Mouse (Mus musculus): ENCODE results near the gene Olfr683. TPM values are rescaled to one million over a fixed set of nuclear protein-coding genes. Genes with fewer than 3 reads are reported as not detected.
"Not testable (repeated sequence)": the region's sequence is repeated elsewhere in the genome, so short reads cannot be mapped to it uniquely, and the experiment has no call there.

The Olfr683 gene
- not detected in 2 replicates for polyA plus RNA-seq (2015; fragmentation: Nextera tagmentation; extraction: Ambion mirVana)

- ATAC-seq, result no peak
- Histone ChIP-seq H3K4me2 (ENCODE audit: low read depth, low read length) (no peak within 1 kb of the TSS), H3K9me3 (ENCODE audit: control insufficient read depth, low read length) (no peaks in the 10 kb centered on the region), H3K4me1 (ENCODE audit: control insufficient read depth, insufficient read depth, low read length) (no peaks in the 10 kb centered on the region), H3K27ac (ENCODE audit: low read length) (no peak within 1 kb of the TSS), H3K4me3 (ENCODE audit: low read length) (no peak within 1 kb of the TSS), H3K36me3 (ENCODE audit: control insufficient read depth, insufficient read depth, low read length) (no peaks in the 10 kb centered on the region), H3K9ac (ENCODE audit: low read depth, low read length) (no peak within 1 kb of the TSS), H3K27me3 (replicated peaks; ENCODE audit: control insufficient read depth, insufficient read depth, low read length) (no peaks in the 10 kb centered on the region)
- 54% methylated on average over 1 of the region's 1 CpGs for WGBS
Observed at GRCm38 (mm10) chr7:105146912-105147311, at the start of gene Olfr683. Gene Olfr683, minus strand, starts transcription at chr7:105147012.

- WGBS, result 79% methylated on average over 1 of the region's 1 CpGs
- no peak for ATAC-seq
- no peaks in the 10 kb centered on the region for H3K4me1 ChIP-seq (ENCODE audit: control insufficient read depth, insufficient read depth, low read length)
- no peak within 1 kb of the TSS for H3K27ac ChIP-seq (ENCODE audit: low read length)
- no peak within 1 kb of the TSS for H3K9ac ChIP-seq (ENCODE audit: low read depth, low read length)
- no peaks in the 10 kb centered on the region for H3K9me3 ChIP-seq (ENCODE audit: control insufficient read depth, low read length)
- H3K36me3 ChIP-seq (ENCODE audit: control insufficient read depth, insufficient read depth, low read length), result no peaks in the 10 kb centered on the region
- no peaks in the 10 kb centered on the region for H3K27me3 ChIP-seq (replicated peaks; ENCODE audit: control insufficient read depth, insufficient read depth, low read length)
- H3K4me3 ChIP-seq (ENCODE audit: low read length), result no peak within 1 kb of the TSS
- no peak within 1 kb of the TSS for H3K4me2 ChIP-seq (ENCODE audit: low read depth, low read length)
Observed at GRCm38 (mm10) chr7:105185912-105186311, 39.1 kb upstream of the Olfr683 start, which contains the start of gene Olfr685. Gene Olfr685, minus strand, starts transcription at chr7:105186012.

GRCm38 (mm10) chr7:105170773-105171172, 24.0 kb upstream of the Olfr683 start:
- Histone ChIP-seq H3K9me3 (ENCODE audit: control insufficient read depth, low read length) (no peaks in the 10 kb centered on the region), H3K27ac (ENCODE audit: low read length) (no peak overlapping the region), H3K27me3 (replicated peaks; ENCODE audit: control insufficient read depth, insufficient read depth, low read length) (no peaks in the 10 kb centered on the region), H3K4me1 (ENCODE audit: control insufficient read depth, insufficient read depth, low read length) (no peaks in the 10 kb centered on the region), H3K4me2 (ENCODE audit: low read depth, low read length) (no peak overlapping the region), H3K36me3 (ENCODE audit: control insufficient read depth, insufficient read depth, low read length) (no peaks in the 10 kb centered on the region), H3K4me3 (ENCODE audit: low read length) (no peak overlapping the region), H3K9ac (ENCODE audit: low read depth, low read length) (no peak overlapping the region)
- no peak for ATAC-seq
- WGBS, result 51% methylated on average over 4 of the region's 4 CpGs

GRCm38 (mm10) chr7:105163553-105163952, 16.7 kb upstream of the Olfr683 start, which contains the start of gene Olfr684:
Gene Olfr684, minus strand, starts transcription at chr7:105163653.
- no peak for ATAC-seq
- WGBS, result 55% methylated on average over 1 of the region's 1 CpGs
- Histone ChIP-seq H3K27me3 (replicated peaks; ENCODE audit: control insufficient read depth, insufficient read depth, low read length) (no peaks in the 10 kb centered on the region), H3K4me1 (ENCODE audit: control insufficient read depth, insufficient read depth, low read length) (no peaks in the 10 kb centered on the region), H3K9me3 (ENCODE audit: control insufficient read depth, low read length) (no peaks in the 10 kb centered on the region), H3K27ac (ENCODE audit: low read length) (no peak within 1 kb of the TSS), H3K4me2 (ENCODE audit: low read depth, low read length) (no peak within 1 kb of the TSS), H3K9ac (ENCODE audit: low read depth, low read length) (no peak within 1 kb of the TSS), H3K4me3 (ENCODE audit: low read length) (no peak within 1 kb of the TSS), H3K36me3 (ENCODE audit: control insufficient read depth, insufficient read depth, low read length) (no peaks in the 10 kb centered on the region)

GRCm38 (mm10) chr7:105141275-105141674, 5.5 kb downstream of the Olfr683 start:
- Histone ChIP-seq H3K27ac (ENCODE audit: low read length) (no peak overlapping the region), H3K4me1 (ENCODE audit: control insufficient read depth, insufficient read depth, low read length) (no peaks in the 10 kb centered on the region), H3K9ac (ENCODE audit: low read depth, low read length) (no peak overlapping the region), H3K27me3 (replicated peaks; ENCODE audit: control insufficient read depth, insufficient read depth, low read length) (no peaks in the 10 kb centered on the region), H3K4me2 (ENCODE audit: low read depth, low read length) (no peak overlapping the region), H3K36me3 (ENCODE audit: control insufficient read depth, insufficient read depth, low read length) (no peaks in the 10 kb centered on the region), H3K9me3 (ENCODE audit: control insufficient read depth, low read length) (no peaks in the 10 kb centered on the region), H3K4me3 (ENCODE audit: low read length) (no peak overlapping the region)
- ATAC-seq, result no peak
- 62% methylated on average over 2 of the region's 2 CpGs for WGBS

GRCm38 (mm10) chr7:105116536-105116935, 30.3 kb downstream of the Olfr683 start, which contains the start of gene Olfr681:
Gene Olfr681, plus strand, starts transcription at chr7:105116836.
- no peak for ATAC-seq
- Histone ChIP-seq H3K9ac (ENCODE audit: low read depth, low read length) (no peak within 1 kb of the TSS), H3K27ac (ENCODE audit: low read length) (no peak within 1 kb of the TSS), H3K9me3 (ENCODE audit: control insufficient read depth, low read length) (no peaks in the 10 kb centered on the region), H3K4me2 (ENCODE audit: low read depth, low read length) (no peak within 1 kb of the TSS), H3K4me3 (ENCODE audit: low read length) (no peak within 1 kb of the TSS), H3K27me3 (replicated peaks; ENCODE audit: control insufficient read depth, insufficient read depth, low read length) (no peaks in the 10 kb centered on the region), H3K36me3 (ENCODE audit: control insufficient read depth, insufficient read depth, low read length) (no peaks in the 10 kb centered on the region), H3K4me1 (ENCODE audit: control insufficient read depth, insufficient read depth, low read length) (no peaks in the 10 kb centered on the region)

GRCm38 (mm10) chr7:105092717-105093116, 54.1 kb downstream of the Olfr683 start, which contains the start of gene Olfr680-ps1:
Gene Olfr680-ps1, minus strand, starts transcription at chr7:105092817.
- H3K36me3 ChIP-seq (ENCODE audit: control insufficient read depth, insufficient read depth, low read length); H3K9me3 ChIP-seq (ENCODE audit: control insufficient read depth, low read length); H3K27me3 ChIP-seq (replicated peaks; ENCODE audit: control insufficient read depth, insufficient read depth, low read length); H3K4me2 ChIP-seq (ENCODE audit: low read depth, low read length); ATAC-seq; H3K27ac ChIP-seq (ENCODE audit: low read length); H3K4me3 ChIP-seq (ENCODE audit: low read length); H3K9ac ChIP-seq (ENCODE audit: low read depth, low read length); H3K4me1 ChIP-seq (ENCODE audit: control insufficient read depth, insufficient read depth, low read length): not testable (repeated sequence)

Other genes with a start within 250 kb of the Olfr683 start
- not detected in 2 replicates for gene Olfr667, start 225.5 kb downstream of the Olfr683 start, polyA plus RNA-seq (2015; fragmentation: Nextera tagmentation; extraction: Ambion mirVana)
- not detected in 2 replicates for gene Olfr668, start 219.0 kb downstream of the Olfr683 start, polyA plus RNA-seq (2015; fragmentation: Nextera tagmentation; extraction: Ambion mirVana)
- not detected in 2 replicates for gene Olfr669, start 212.8 kb downstream of the Olfr683 start, polyA plus RNA-seq (2015; fragmentation: Nextera tagmentation; extraction: Ambion mirVana)
- not detected in 2 replicates for gene Olfr670, start 184.4 kb downstream of the Olfr683 start, polyA plus RNA-seq (2015; fragmentation: Nextera tagmentation; extraction: Ambion mirVana)
- not detected in 2 replicates for gene Olfr671, start 167.9 kb downstream of the Olfr683 start, polyA plus RNA-seq (2015; fragmentation: Nextera tagmentation; extraction: Ambion mirVana)
- gene Olfr672, start 145.0 kb downstream of the Olfr683 start, polyA plus RNA-seq (2015; fragmentation: Nextera tagmentation; extraction: Ambion mirVana), result not detected in 2 replicates
- gene Olfr675, start 118.6 kb downstream of the Olfr683 start, polyA plus RNA-seq (2015; fragmentation: Nextera tagmentation; extraction: Ambion mirVana), result not detected in 2 replicates
- gene Olfr676, start 114.3 kb downstream of the Olfr683 start, polyA plus RNA-seq (2015; fragmentation: Nextera tagmentation; extraction: Ambion mirVana), result not detected in 2 replicates
- not detected in 2 replicates for gene Olfr677, start 95.6 kb downstream of the Olfr683 start, polyA plus RNA-seq (2015; fragmentation: Nextera tagmentation; extraction: Ambion mirVana)
- gene Olfr678, start 82.5 kb downstream of the Olfr683 start, polyA plus RNA-seq (2015; fragmentation: Nextera tagmentation; extraction: Ambion mirVana), result not detected in 2 replicates
- gene Olfr679, start 65.8 kb downstream of the Olfr683 start, polyA plus RNA-seq (2015; fragmentation: Nextera tagmentation; extraction: Ambion mirVana), result not detected in 2 replicates
- gene Olfr680-ps1, start 54.2 kb downstream of the Olfr683 start, polyA plus RNA-seq (2015; fragmentation: Nextera tagmentation; extraction: Ambion mirVana), result not detected in 2 replicates
- not detected in 2 replicates for gene Olfr681, start 30.2 kb downstream of the Olfr683 start, polyA plus RNA-seq (2015; fragmentation: Nextera tagmentation; extraction: Ambion mirVana)
- gene Olfr684, start 16.6 kb upstream of the Olfr683 start, polyA plus RNA-seq (2015; fragmentation: Nextera tagmentation; extraction: Ambion mirVana), result not detected in 2 replicates
- gene Olfr685, start 39.0 kb upstream of the Olfr683 start, polyA plus RNA-seq (2015; fragmentation: Nextera tagmentation; extraction: Ambion mirVana), result not detected in 2 replicates
- not detected in 2 replicates for gene Olfr686, start 60.5 kb upstream of the Olfr683 start, polyA plus RNA-seq (2015; fragmentation: Nextera tagmentation; extraction: Ambion mirVana)
- gene Olfr688, start 141.1 kb upstream of the Olfr683 start, polyA plus RNA-seq (2015; fragmentation: Nextera tagmentation; extraction: Ambion mirVana), result not detected in 2 replicates
- gene Olfr689, start 164.2 kb upstream of the Olfr683 start, polyA plus RNA-seq (2015; fragmentation: Nextera tagmentation; extraction: Ambion mirVana), result not detected in 2 replicates
- not detected in 2 replicates for gene Olfr690, start 187.1 kb upstream of the Olfr683 start, polyA plus RNA-seq (2015; fragmentation: Nextera tagmentation; extraction: Ambion mirVana)
- not detected in 2 replicates for gene Olfr691, start 195.3 kb upstream of the Olfr683 start, polyA plus RNA-seq (2015; fragmentation: Nextera tagmentation; extraction: Ambion mirVana)
- gene Olfr692, start 221.2 kb upstream of the Olfr683 start, polyA plus RNA-seq (2015; fragmentation: Nextera tagmentation; extraction: Ambion mirVana), result not detected in 2 replicates
- gene Gm5901, start 228.0 kb upstream of the Olfr683 start, polyA plus RNA-seq (2015; fragmentation: Nextera tagmentation; extraction: Ambion mirVana), result not detected in 2 replicates